Comparison of ENCODE assay signal across 8 mouse cellular contexts in genomic region chr17:63500156-63500834, GRCm38 (mm10). TPM values are rescaled to one million over a fixed set of nuclear protein-coding genes. Genes with fewer than 3 reads are reported as not detected.
A peak's percentile ranks its signal among the peaks of the same experiment; 100 is the strongest.
DNase-seq lines count a peak whose midpoint lies in the region; ATAC-seq lines count a peak whose summit lies in the region.

No protein-coding gene starts in this region.

- DNase-seq in T-cell, adult 2 months (ENCODE audit: low spot score), result peak; percentile 90
- DNase-seq in cerebellum, postnatal 36 days, result peak; percentile 76 to 77
- DNase-seq in gastrocnemius, adult 18-20 months (ENCODE audit: low spot score), result peak; percentile 77
- DNase-seq in left cerebral cortex, adult 11 months (ENCODE audit: low spot score), result peak; percentile 79
- peak; percentile 91 for DNase-seq in lung, postnatal 36 days
- peak; percentile 83 for DNase-seq in retina, embryonic 14.5 days (ENCODE audit: low spot score)
- DNase-seq in thymus, postnatal 36 days, result peak; percentile 83 to 90

- peak overlapping the region; percentile 92 for H3K4me3 ChIP-seq in hindbrain, embryonic 15.5 days

- H3K27ac ChIP-seq in hindbrain, embryonic 15.5 days (replicated peaks), result peak overlapping the region; percentile 96

- peak overlapping the region; percentile 95 for H3K9ac ChIP-seq in hindbrain, embryonic 15.5 days

- 0% methylated on average over 41 of the region's 78 CpGs for WGBS in hindbrain, embryonic 15.5 days

- H3K4me1 ChIP-seq in hindbrain, embryonic 15.5 days (replicated peaks), result peaks cover 41% of the 10 kb centered on the region

- H3K4me2 ChIP-seq in hindbrain, embryonic 15.5 days, result peak overlapping the region; percentile 71

- no peaks in the 10 kb centered on the region for H3K27me3 ChIP-seq in hindbrain, embryonic 15.5 days

- no peaks in the 10 kb centered on the region for H3K36me3 ChIP-seq in hindbrain, embryonic 15.5 days

- ATAC-seq in hindbrain, embryonic 15.5 days (ENCODE audit: low FRiP score, low read depth), result peak; percentile 84

- H3K9me3 ChIP-seq in hindbrain, embryonic 15.5 days, result no peaks in the 10 kb centered on the region

RNA-seq across cellular contexts. Expression of gene Fbxl17, which starts 0.5 kb away (rescaled TPM):
- total RNA-seq in gastrocnemius, adult 18-20 months (2021), result 10 to 100 TPM; 47.4 to 47.8 TPM
- polyA plus RNA-seq in hindbrain, embryonic 15.5 days (2015; fragmentation: Nextera tagmentation; extraction: Ambion mirVana), result 13.6 and 32.0 TPM in 2 replicates

Comparison
In these comparisons a context has a peak if more than half of its experiments do, and no peak if none do; other contexts are left out.
1. Peak in every context shown above with its lines: DNase-seq, ATAC-seq, H3K4me3 ChIP-seq and H3K27ac ChIP-seq.